Mouse (Mus musculus) G1E (cell line): ENCODE results near the gene 5730596B20Rik. TPM values are rescaled to one million over a fixed set of nuclear protein-coding genes. Genes with fewer than 3 reads are reported as not detected.

Experiments
- ATAC-seq: 2 replicates; pipeline ENCODE4 v1.8.0; 2016; ENCODE audit warnings: mild to moderate bottlenecking; ENCODE audit not compliant: insufficient number of reproducible peaks, poor library complexity, low FRiP score, severe bottlenecking; ENCODE audit errors: extremely low read depth
- DNase-seq: peaks from one replicate; pipeline ENCODE4 v3.0.0; 2012; ENCODE audit warnings: low spot score
- H3K27me3 ChIP-seq: 2 replicates; pipeline ENCODE4 v1.6.1; 2012; ENCODE audit warnings: mild to moderate bottlenecking, low read length, inconsistent platforms; ENCODE audit not compliant: insufficient read depth
- H3K36me3 ChIP-seq: replicated peaks from 2 replicates; pipeline ENCODE3; 2012; ENCODE audit warnings: mild to moderate bottlenecking, inconsistent platforms
- H3K4me1 ChIP-seq: 2 replicates; pipeline ENCODE4 v1.6.1; 2012; ENCODE audit warnings: low read depth, low read length, inconsistent platforms, mixed read lengths; ENCODE audit not compliant: insufficient read depth
- H3K4me3 ChIP-seq: 2 replicates; pipeline ENCODE4 v1.5.1; 2012; ENCODE audit warnings: low read depth, mild to moderate bottlenecking, inconsistent platforms, low read length, moderate library complexity, mixed read lengths
- H3K9me3 ChIP-seq: replicated peaks from 2 replicates; pipeline ENCODE4 v1.6.1; 2012; ENCODE audit warnings: inconsistent platforms
- CTCF ChIP-seq: IDR thresholded peaks from 2 replicates; pipeline ENCODE4 v1.5.1; 2012; ENCODE audit warnings: low read depth, low read length, inconsistent platforms, mixed read lengths
- GATA1 ChIP-seq: IDR thresholded peaks from 2 replicates; pipeline ENCODE4 v1.6.1; 2012; ENCODE audit warnings: borderline replicate concordance, low read length, inconsistent platforms, mixed read lengths
- GATA2 ChIP-seq: IDR thresholded peaks from 2 replicates; pipeline ENCODE4 v1.6.1; 2012; ENCODE audit warnings: low read depth, low read length, inconsistent platforms, borderline replicate concordance
- POLR2AphosphoS5 ChIP-seq: IDR thresholded peaks from 2 replicates; pipeline ENCODE4 v1.6.1; 2012; ENCODE audit warnings: low read depth, low read length, inconsistent platforms; ENCODE audit not compliant: insufficient replicate concordance
- TAL1 ChIP-seq: conservative IDR thresholded peaks from 2 replicates; pipeline ENCODE4 v1.6.1; 2012; ENCODE audit warnings: low read depth, low read length, inconsistent platforms, mixed read lengths
- polyA plus RNA-seq: library from polyadenylated mRNA; stranded (reverse); fragments of >175 nt; gene quantifications from 2 replicates; pipeline ENCODE4 v1.2.3, GENCODE M21; 2012
- total RNA-seq, 2 experiments: library from RNA; stranded (forward) in 1 of 2; stranded (reverse) in 1 of 2; fragments of 200-1000 nt in 1 of 2; fragments of >200 nt in 1 of 2; fragmentation: Nextera tagmentation in 1 of 2; gene quantifications; 2 replicates each; pipeline ENCODE4 v1.2.3; 2014 to 2017

The 5730596B20Rik gene
- total and polyA plus RNA-seq, 3 experiments = 0.05 TPM; not detected in 2

GRCm38 (mm10) chr6:52206882-52207683 is 29.8 kb downstream of the 5730596B20Rik start:
- no peak for TF ChIP-seq TAL1
- no peak overlapping the region for H3K4me3 ChIP-seq
- no peaks in the 10 kb centered on the region for H3K36me3 ChIP-seq
- H3K27me3 ChIP-seq = peaks cover 26% of the 10 kb centered on the region; the same call in 1 of the 2 replicates
- no peaks in the 10 kb centered on the region for H3K4me1 ChIP-seq
- H3K9me3 ChIP-seq = peaks cover 13% of the 10 kb centered on the region
- DNase-seq = no peak
- ATAC-seq = no peak

- Histone ChIP-seq H3K36me3 (no peaks in the 10 kb centered on the region), H3K4me1 (no peaks in the 10 kb centered on the region), H3K27me3 (peaks cover 32% of the 10 kb centered on the region; the same call in 1 of the 2 replicates), H3K4me3 (no peak overlapping the region), H3K9me3 (peaks cover 13% of the 10 kb centered on the region)
- TF ChIP-seq GATA1 (no peak), GATA2 (no peak)
- DNase-seq (no peak), ATAC-seq (no peak)
Observed at GRCm38 (mm10) chr6:52207684-52207976, 30.3 kb downstream of the 5730596B20Rik start.

- no peak for DNase-seq
- Histone ChIP-seq H3K27me3 (peaks cover 38% of the 10 kb centered on the region; the same call in 1 of the 2 replicates), H3K4me1 (no peaks in the 10 kb centered on the region), H3K4me3 (no peak within 1 kb of the TSS), H3K36me3 (no peaks in the 10 kb centered on the region), H3K9me3 (peaks cover 13% of the 10 kb centered on the region)
- TF ChIP-seq GATA2 (no peak), GATA1 (no peak), POLR2AphosphoS5 (no peak), TAL1 (no peak), CTCF (no peak)
- no peak for ATAC-seq
Observed at GRCm38 (mm10) chr6:52208072-52208867, 31.0 kb downstream of the 5730596B20Rik start, which contains the start of gene Hoxa6. TSS of gene Hoxa6 (minus strand) at chr6:52208722.

GRCm38 (mm10) chr6:52208868-52209684 is 31.8 kb downstream of the 5730596B20Rik start:
- Histone ChIP-seq H3K36me3 (no peaks in the 10 kb centered on the region), H3K4me3 (no peak overlapping the region), H3K27me3 (peaks cover 36% of the 10 kb centered on the region; the same call in 1 of the 2 replicates), H3K4me1 (no peaks in the 10 kb centered on the region), H3K9me3 (peaks cover 8% of the 10 kb centered on the region)
- ATAC-seq = no peak
- no peak for DNase-seq
- TF ChIP-seq CTCF = no peak

- Histone ChIP-seq H3K9me3 (peaks cover 3% of the 10 kb centered on the region; the same call in 1 of the 2 replicates), H3K4me1 (no peaks in the 10 kb centered on the region), H3K27me3 (peaks cover 32% of the 10 kb centered on the region; the same call in 1 of the 2 replicates), H3K36me3 (no peaks in the 10 kb centered on the region), H3K4me3 (no peak overlapping the region)
- DNase-seq (no peak), ATAC-seq (no peak)
- TF ChIP-seq GATA1 = no peak
- TF ChIP-seq GATA2 = no peak
- TF ChIP-seq CTCF = no peak
- TF ChIP-seq POLR2AphosphoS5 = no peak
- TF ChIP-seq TAL1 = no peak
Observed at GRCm38 (mm10) chr6:52209685-52210046, 32.4 kb downstream of the 5730596B20Rik start.

- Histone ChIP-seq H3K9me3 (no peaks in the 10 kb centered on the region; the same call in 1 of the 2 replicates), H3K36me3 (no peaks in the 10 kb centered on the region), H3K27me3 (peaks cover 44% of the 10 kb centered on the region), H3K4me3 (no peak overlapping the region), H3K4me1 (no peaks in the 10 kb centered on the region)
- TF ChIP-seq CTCF (no peak), GATA1 (no peak), POLR2AphosphoS5 (no peak), GATA2 (no peak), TAL1 (no peak)
- DNase-seq = no peak
- no peak for ATAC-seq
Observed at GRCm38 (mm10) chr6:52211170-52211935, 34.1 kb downstream of the 5730596B20Rik start.
